Mouse (Mus musculus) brain, embryonic 18.5 days (tissue): ENCODE measurements around the gene Hsph1.

Experiments used
- DNase-seq: peaks from one replicate; pipeline ENCODE4 v3.0.0-alpha.2; 2012; ENCODE audit warnings: low read depth, low spot score

Hsph1 gene

GRCm38 (mm10) chr5:149642366-149642765 is 6.2 kb upstream of the Hsph1 start:
- no peak for DNase-seq

DNA sequence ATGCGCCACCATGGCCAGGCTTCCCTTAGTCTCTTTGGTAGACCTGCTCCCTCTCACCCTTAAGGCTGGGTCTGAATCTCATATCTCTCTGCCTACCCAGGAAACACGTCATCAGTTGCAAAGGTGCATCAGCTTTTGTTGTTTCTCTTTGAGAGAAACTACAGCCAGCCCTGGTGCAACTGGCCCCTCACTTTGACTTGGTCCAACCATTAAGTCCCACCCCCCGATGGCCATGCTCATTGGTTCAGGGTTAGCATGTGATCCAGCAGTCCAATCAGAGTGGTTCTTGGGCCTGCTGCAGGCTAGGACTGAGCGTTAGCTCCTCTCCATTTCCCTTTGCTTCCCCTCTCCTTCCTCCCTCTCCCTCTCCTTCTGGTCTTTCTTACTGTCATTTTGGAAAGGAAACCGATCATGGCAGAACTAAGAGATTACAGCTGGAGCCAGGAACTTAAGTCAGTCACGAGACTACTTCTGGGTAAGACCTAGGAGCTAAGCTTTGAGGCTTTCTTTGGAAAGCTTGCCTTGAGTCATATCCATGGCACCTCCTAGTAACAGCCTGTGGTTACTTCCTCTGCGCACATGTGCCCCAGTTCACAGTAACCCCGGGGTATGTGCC is 5.2 kb upstream of the Hsph1 start:
- DNase-seq = no peak

GRCm38 (mm10) chr5:149637306-149637705 is 1.1 kb upstream of the Hsph1 start:
- DNase-seq = no peak

DNA sequence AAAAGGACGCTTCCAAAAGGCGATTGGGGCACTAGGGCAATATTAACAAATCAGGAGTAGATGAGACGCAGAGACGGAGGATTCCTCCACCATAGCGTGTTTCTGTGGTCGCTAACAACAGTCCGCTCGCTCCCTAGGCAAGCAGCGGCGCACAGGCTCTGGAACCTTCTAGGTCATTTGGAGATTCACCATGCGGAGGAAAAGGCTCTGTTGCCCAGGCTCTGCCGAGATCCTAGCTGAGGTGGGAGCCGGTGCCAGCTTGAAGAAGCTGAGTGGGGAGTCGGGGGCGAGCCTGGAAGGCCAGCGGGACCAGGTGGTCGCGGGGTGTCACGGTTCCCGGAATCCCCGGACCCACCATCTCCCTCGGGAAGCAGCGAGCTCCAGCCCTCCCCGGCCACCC is 620 bp downstream of the Hsph1 start:
- DNase-seq = no peak

- no peak for DNase-seq
These were observed 1.7 kb downstream of the Hsph1 start for GRCm38 (mm10) chr5:149634409-149635035.

GRCm38 (mm10) chr5:149625547-149625946 is 10.6 kb downstream of the Hsph1 start:
- no peak for DNase-seq

- DNase-seq = no peak
These were observed 12.1 kb downstream of the Hsph1 start for GRCm38 (mm10) chr5:149623815-149624675.

DNA sequence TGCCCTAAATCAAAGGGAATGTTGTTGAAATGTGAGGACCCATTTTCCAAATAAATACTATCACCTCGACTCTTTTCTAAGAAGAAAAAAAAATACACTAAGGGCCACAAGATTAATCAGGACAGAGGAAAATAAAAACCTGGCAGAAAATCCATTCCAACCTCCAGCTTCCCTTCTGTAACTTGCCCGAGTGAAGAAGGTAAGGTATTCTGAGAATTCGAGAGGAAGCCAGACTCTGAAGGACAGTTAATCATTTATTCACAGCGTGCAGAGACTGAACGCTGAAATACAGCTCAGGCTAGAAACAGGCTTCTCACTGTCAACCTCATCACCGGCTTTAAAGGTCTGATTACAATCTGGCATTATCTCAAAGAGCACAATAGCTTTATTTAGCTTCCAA is 13.5 kb downstream of the Hsph1 start:
- DNase-seq = no peak

DNA sequence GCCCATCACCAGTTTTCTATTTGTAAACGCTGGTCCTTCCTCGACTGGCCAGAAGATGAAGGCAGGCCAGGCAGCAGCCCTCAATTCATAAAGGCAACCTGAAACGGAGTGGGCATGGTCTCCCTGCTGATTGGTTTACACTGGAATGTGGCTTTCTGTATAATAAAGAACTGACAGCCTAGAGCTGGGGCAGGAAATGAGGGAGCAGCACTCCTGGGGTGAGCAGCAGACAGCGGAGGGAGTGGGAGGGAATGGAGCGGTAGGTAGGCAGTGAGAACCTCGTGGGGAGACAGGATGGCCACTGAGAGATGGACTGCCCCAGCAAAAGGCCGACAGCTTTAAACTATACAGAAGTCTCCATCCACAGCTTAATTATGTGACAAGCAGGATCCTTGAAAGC is 14.0 kb downstream of the Hsph1 start:
- DNase-seq = no peak

DNA sequence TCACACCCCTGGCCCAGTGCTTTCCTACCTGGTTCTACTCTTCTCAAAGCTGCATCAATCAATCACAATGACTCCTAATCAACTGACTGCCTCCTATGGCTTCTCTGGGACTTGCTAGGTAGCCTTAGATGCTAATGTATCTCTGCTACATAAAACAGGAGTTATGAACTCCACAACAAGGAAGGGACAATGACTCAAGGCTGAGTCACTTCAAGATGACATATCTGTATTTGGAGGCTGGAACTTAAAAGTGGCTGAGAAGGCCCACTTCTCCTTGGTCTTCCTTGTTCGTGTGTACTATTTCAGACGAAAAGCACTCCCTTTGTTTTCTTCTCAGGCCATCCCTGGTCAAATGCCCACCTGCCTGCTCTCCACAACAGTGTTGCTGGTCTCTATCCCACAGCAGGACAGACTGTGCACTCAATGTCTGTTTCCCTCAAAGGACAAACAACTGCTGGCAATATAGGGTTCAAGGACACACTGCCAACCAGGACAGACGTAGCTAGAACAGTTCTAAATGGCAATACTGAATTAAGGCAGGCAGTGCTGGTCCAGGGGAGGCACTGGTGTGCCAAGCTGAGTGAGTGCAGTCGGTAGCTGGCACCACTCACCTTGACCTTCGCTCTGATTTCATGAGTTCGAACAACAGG is 18.3 kb downstream of the Hsph1 start:
- DNase-seq = no peak

DNA sequence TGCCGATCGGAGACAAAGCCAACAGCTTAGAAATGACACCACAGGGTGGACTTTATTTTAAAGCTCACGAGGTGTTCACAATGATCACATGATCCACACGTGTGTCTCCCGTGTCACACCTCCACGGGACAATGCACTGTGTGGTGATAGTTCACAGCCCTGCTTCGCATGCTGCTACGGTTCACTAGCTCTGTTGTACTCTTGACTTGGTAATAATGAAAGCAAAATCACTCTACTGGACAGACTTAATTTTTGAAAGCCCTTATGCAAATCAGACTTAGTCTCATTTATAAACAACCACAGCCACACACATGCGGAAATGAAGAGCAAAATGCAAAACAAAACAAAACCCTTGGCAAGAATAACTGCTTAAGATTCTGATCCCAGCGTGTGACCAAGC is 19.4 kb downstream of the Hsph1 start:
- DNase-seq = no peak

DNA sequence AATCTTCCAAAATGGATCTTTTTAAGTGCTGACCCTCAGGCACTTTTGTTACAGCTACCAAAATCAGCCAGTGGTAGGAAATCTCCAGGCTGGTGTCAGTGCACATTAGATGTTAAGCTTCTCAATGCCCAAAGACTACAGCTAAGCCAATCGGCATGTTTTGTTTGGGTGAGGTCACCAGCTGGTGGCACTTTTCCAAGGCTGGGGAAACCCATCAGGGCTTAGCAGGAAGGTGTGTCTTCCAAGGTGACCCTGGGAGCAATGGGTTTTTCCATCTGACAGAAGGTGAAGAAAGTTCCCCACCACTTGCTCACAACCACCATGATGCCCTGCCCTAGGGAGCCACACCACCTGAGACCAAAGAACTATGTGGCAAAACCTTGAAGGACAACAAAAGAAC is 20.0 kb downstream of the Hsph1 start:
- DNase-seq = no peak

- no peak for DNase-seq
These were observed 23.4 kb downstream of the Hsph1 start for GRCm38 (mm10) chr5:149612740-149613139.

- no peak for DNase-seq
These were observed 24.0 kb downstream of the Hsph1 start for GRCm38 (mm10) chr5:149612165-149612518.

DNA sequence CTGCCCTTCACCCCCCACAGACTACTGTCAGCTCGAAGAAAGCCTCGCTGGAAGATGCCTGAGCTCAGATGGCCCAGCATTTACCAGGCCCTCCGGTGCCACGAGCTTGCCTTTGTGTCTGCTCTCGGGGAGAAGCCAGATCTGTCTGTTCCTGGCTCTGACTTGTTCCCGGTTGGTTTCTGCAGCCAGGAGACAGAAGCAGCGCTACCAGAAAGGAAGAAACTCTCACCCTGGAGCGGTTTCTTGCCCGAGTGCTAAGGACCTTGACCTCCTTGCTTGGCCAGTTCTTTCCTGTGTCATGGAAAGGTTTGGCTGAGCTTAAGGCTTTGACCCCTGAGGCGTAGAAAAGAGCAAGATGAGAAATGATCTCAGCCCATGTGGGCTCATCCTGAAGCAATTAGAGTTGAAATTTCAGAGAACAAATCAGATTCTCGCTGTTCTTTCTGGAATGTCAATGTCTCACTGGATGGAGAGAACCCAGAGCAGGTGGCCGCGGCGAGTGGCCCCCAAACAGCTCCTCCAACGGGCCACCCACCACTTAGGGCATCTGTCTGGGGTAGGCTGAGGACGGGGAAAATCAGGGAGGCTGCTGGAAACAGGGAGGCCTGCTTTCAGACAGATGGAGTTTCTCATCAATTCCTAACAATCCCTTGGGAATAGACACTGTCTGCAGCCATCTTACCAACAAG is 24.6 kb downstream of the Hsph1 start:
- DNase-seq = no peak

GRCm38 (mm10) chr5:149607083-149607720 is 29.0 kb downstream of the Hsph1 start:
- no peak for DNase-seq

GRCm38 (mm10) chr5:149603241-149603640 is 32.9 kb downstream of the Hsph1 start:
- no peak for DNase-seq

DNA sequence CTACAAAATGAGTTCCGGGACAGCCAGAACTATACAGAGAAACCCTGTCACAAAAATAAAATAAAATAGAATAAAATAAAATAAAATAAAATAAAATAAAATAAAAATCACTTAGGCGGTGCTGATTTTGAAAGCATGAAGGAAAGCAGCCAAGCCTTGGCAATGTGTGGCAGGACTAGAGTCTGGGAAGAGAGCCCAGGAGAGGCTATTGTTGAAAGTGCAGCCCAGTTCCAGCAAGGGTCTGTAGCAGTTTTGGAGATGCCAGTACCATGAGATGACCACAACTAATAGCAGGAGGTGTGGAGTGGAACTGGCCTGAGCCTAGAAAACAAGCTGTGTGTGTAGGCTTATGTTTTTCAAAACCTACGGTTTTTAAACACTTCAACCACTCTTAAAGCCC is 34.2 kb downstream of the Hsph1 start:
- DNase-seq = no peak

GRCm38 (mm10) chr5:149597351-149597750 is 38.8 kb downstream of the Hsph1 start:
- DNase-seq = no peak

DNA sequence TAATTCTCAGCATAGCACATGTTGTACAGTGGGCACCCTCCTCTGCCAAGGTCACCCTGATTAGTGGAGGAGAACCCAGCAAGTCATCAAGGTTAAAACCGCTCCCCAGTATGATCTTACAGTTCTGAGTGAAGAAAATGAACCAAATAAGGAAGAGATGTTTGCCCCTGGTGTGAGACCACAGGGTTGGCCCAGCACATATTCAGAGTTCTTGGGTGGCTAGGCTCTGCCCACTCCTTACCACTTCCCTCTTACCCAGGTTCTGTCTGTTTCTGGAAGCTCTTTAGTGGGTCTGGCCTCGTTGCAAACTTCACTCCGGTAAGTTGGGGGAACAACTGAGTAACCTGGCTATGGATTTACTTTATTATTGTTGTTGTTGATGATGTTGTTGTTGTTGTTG is 42.0 kb downstream of the Hsph1 start:
- DNase-seq = no peak

DNA sequence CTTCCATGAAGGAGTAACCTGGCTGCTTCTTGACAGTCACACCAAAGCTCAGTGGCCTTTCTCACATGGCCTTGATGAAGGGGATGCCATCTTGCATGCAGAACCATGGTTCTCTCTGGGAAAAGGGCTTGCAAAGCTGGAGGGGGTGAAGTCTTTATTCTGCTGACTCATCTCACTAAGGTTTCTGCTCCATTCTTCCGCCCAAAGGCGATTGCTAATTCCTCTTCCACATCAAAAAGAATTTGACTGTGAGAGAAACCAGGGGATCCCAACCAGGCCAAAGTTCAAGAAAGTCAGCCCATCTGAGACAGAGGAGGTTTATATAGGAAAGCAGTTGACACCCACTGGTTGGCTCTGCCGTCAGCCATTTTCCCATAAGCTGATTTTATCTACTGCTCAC is 46.2 kb downstream of the Hsph1 start:
- DNase-seq = no peak
